Mouse (Mus musculus) embryonic fibroblast, embryonic 13.5 days (primary cell): ENCODE results near the gene Fxyd6. TPM values are rescaled to one million over a fixed set of nuclear protein-coding genes. Genes with fewer than 3 reads are reported as not detected.

Experiments
- H3K27ac ChIP-seq: 2 replicates; pipeline ENCODE4 v1.5.1; 2012; ENCODE audit warnings: low read length, control low read depth, inconsistent platforms; ENCODE audit not compliant: insufficient read depth
- H3K4me1 ChIP-seq: 2 replicates; pipeline ENCODE4 v1.6.1; 2011; ENCODE audit warnings: low read length; ENCODE audit not compliant: control insufficient read depth, insufficient read depth
- H3K4me3 ChIP-seq: 2 replicates; pipeline ENCODE4 v1.5.1; 2011; ENCODE audit warnings: mild to moderate bottlenecking, control low read depth, low read length; ENCODE audit not compliant: insufficient read depth
- CTCF ChIP-seq: IDR thresholded peaks from 2 replicates; pipeline ENCODE4 v1.5.1; 2011; ENCODE audit warnings: mild to moderate bottlenecking, control low read depth, low read length, moderate library complexity, borderline replicate concordance; ENCODE audit not compliant: insufficient read depth
- POLR2A ChIP-seq: IDR thresholded peaks from 2 replicates; pipeline ENCODE4 v1.6.1; 2011; ENCODE audit warnings: low read depth, mild to moderate bottlenecking, control low read depth, low read length, moderate library complexity
- polyA plus RNA-seq: library from polyadenylated mRNA; stranded (reverse); fragments of >200 nt; gene quantifications from 2 replicates; pipeline ENCODE4 v1.2.4, GENCODE M21; 2011; ENCODE audit warnings: low read depth; ENCODE audit not compliant: missing spikeins, insufficient read length

The Fxyd6 gene
- polyA plus RNA-seq, 1 experiment: 20.6 TPM

- Histone ChIP-seq H3K4me3 (no peak overlapping the region), H3K4me1 (no peaks in the 10 kb centered on the region), H3K27ac (no peak overlapping the region)
- no peak for TF ChIP-seq POLR2A
- no peak for TF ChIP-seq CTCF
These were observed 40.2 kb downstream of the Fxyd6 start for GRCm38 (mm10) chr9:45410193-45410592.

GRCm38 (mm10) chr9:45410614-45411013 lies 40.6 kb downstream of the Fxyd6 start:
- Histone ChIP-seq H3K4me3 (no peak overlapping the region), H3K27ac (no peak overlapping the region), H3K4me1 (no peaks in the 10 kb centered on the region)
- no peak for TF ChIP-seq POLR2A
- no peak for TF ChIP-seq CTCF

DNA sequence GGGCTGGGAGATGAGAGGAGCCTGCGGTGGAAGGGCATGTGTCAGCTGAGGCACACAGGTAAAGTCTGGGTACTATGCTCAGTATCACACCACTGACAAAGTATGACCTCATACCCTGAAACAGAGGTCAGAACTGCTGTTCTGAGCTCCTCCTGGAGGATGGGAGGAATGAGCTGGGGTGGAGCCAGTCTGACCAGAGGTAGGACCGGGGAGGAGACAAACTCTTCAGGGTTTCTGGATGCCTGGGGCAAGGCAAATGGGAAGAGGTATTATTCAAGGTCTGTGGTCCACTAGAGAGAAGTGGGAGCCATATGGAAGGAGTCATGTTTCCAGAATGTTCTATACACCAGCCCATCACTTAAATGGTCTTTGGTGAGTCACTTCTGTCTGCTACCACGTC lies 41.1 kb downstream of the Fxyd6 start:
- no peaks in the 10 kb centered on the region for H3K4me1 ChIP-seq
- H3K27ac ChIP-seq: no peak overlapping the region
- TF ChIP-seq POLR2A (no peak), CTCF (no peak)
- no peak overlapping the region for H3K4me3 ChIP-seq

DNA sequence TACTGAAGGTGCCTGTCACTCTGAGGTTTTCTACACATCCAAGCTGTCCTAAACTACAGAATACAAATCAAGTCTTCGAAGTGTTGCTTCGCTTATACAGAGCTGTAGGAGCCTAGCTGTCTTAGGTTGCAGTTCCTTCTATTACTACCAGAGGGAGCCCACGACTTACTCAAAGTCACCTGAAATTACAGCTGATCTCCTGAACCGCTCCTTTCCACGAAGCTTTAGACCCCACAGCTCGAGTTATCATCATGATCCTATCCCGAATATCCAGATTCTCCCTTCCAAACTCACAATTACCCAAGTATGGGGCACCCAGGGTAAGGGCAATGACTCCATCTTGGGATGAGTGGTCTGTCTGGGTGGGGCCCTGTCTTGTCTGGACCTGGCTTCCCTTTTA lies 41.8 kb downstream of the Fxyd6 start:
- Histone ChIP-seq H3K27ac (no peak overlapping the region), H3K4me3 (no peak overlapping the region), H3K4me1 (no peaks in the 10 kb centered on the region)
- TF ChIP-seq POLR2A (no peak), CTCF (no peak)

GRCm38 (mm10) chr9:45412287-45412686 lies 42.3 kb downstream of the Fxyd6 start:
- Histone ChIP-seq H3K27ac (no peak overlapping the region), H3K4me1 (no peaks in the 10 kb centered on the region), H3K4me3 (no peak overlapping the region)
- peak; percentile 66; the same call in 1 of the 2 replicates for TF ChIP-seq CTCF
- TF ChIP-seq POLR2A: no peak

DNA sequence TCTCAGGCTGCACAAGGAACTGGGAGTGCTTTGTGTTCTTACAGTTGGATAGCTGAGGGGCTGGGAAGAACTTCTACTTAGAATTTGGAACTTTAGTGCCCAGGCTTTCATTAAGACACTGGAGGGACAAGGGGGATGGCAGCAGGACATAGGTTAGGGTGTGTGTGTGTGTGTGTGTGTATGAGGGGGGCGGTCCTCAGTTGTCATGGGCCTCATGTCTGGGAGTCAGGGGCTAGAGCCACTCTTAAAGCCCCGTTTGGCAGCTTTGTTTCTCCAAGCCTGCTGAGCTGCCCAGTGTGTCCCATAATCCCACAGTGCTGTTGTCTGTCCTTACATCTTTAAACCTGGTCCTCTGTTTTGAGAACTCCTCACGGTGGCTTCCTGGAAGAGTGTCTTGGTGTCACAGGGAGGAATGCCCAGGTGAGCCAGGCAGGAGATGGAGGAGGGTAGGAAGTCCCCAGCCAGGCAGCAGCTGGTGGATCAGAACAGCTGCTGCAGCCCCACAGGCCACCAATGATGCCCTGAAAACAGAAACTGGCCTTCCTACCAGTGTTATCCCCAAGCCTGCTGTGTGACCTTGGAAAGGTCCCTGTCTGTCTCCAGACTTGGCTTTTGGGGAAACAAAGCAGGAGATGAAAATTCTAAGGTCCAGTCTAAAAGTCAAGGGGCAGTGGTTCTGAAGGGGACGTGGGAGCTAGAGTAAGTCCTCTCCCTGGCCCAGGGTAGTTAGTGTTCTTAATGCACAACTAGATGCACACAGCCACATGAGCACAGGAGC lies 42.9 kb downstream of the Fxyd6 start:
- Histone ChIP-seq H3K4me1 (no peaks in the 10 kb centered on the region), H3K4me3 (no peak overlapping the region), H3K27ac (no peak overlapping the region)
- TF ChIP-seq CTCF: no peak
- TF ChIP-seq POLR2A: no peak

- H3K4me1 ChIP-seq: no peaks in the 10 kb centered on the region
- H3K4me3 ChIP-seq: no peak overlapping the region
- TF ChIP-seq CTCF: no peak
- H3K27ac ChIP-seq: no peak overlapping the region
These were observed 43.6 kb downstream of the Fxyd6 start for GRCm38 (mm10) chr9:45413478-45414140.

GRCm38 (mm10) chr9:45415912-45416311 lies 45.9 kb downstream of the Fxyd6 start:
- H3K27ac ChIP-seq: no peak overlapping the region

GRCm38 (mm10) chr9:45417245-45417644 lies 47.3 kb downstream of the Fxyd6 start:
- Histone ChIP-seq H3K4me1 (no peaks in the 10 kb centered on the region), H3K4me3 (no peak overlapping the region), H3K27ac (no peak overlapping the region)
- TF ChIP-seq CTCF (peak; percentile 43; the same call in 1 of the 2 replicates), POLR2A (no peak)

More at GRCm38 (mm10) chr9:45415912-45416311, 45.9 kb downstream of the Fxyd6 start:
- TF ChIP-seq POLR2A (no peak), CTCF (0 out of 2 replicates have a peak, but pooled peaks have one; percentile 7)
- H3K4me3 ChIP-seq: no peak overlapping the region
- no peaks in the 10 kb centered on the region for H3K4me1 ChIP-seq

DNA sequence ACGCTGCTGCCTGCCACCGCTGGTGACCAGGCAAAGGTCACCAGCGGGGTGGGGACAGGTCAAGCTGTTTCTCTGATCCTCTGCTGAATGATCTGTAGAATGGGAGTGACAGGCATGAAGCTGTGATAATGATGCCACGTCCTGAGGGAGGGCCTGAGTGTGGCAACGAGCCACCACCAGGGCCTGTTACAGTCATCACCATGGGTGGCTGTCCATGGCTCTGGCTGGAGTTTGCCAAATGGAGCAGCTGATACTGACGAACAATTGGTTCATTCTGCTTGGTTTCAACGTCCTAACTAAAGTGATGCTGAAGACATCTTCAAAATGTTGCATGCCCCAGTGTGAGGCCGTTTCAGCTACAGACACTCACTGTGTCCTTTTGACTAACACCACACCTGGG lies 48.3 kb downstream of the Fxyd6 start:
- Histone ChIP-seq H3K4me3 (no peak overlapping the region), H3K4me1 (no peaks in the 10 kb centered on the region), H3K27ac (no peak overlapping the region)
- no peak for TF ChIP-seq CTCF
